Mouse (Mus musculus): ENCODE measurements around the gene Tmem132a. TPM values are rescaled to one million over a fixed set of nuclear protein-coding genes. Genes with fewer than 3 reads are reported as not detected.

Tmem132a gene
- polyA plus RNA-seq, 1 experiment from 2014 or later: 51.5 TPM

GRCm38 (mm10) chr19:10904927-10905727 is 35.4 kb upstream of the Tmem132a start:
- Histone ChIP-seq H3K4me3 (ENCODE audit: low read depth, low read length) (no peak overlapping the region), H3K4me1 (ENCODE audit: control insufficient read depth, insufficient read depth, low read length) (no peaks in the 10 kb centered on the region), H3K4me2 (ENCODE audit: low read depth, low read length) (no peak overlapping the region), H3K9me3 (replicated peaks; ENCODE audit: control insufficient read depth, low read length) (no peaks in the 10 kb centered on the region), H3K27me3 (ENCODE audit: control insufficient read depth, insufficient read depth, low read length) (no peaks in the 10 kb centered on the region), H3K27ac (replicated peaks; ENCODE audit: low read depth, low read length) (no peak overlapping the region), H3K9ac (replicated peaks; ENCODE audit: low read length) (no peak overlapping the region), H3K36me3 (replicated peaks; ENCODE audit: control insufficient read depth, insufficient read depth, low read depth, low read length) (peaks cover 24% of the 10 kb centered on the region)
- ATAC-seq (replicated peaks; ENCODE audit: insufficient number of reproducible peaks, low FRiP score, low TSS enrichment, low read depth) (no peak), DNase-seq (ENCODE audit: low spot score) (peak; percentile 29)
- 70% methylated on average over 7 of the region's 7 CpGs for WGBS

- H3K36me3 ChIP-seq (replicated peaks; ENCODE audit: control insufficient read depth, insufficient read depth, low read depth, low read length): peaks cover 24% of the 10 kb centered on the region
- no peak for DNase-seq (ENCODE audit: low spot score)
- no peak for ATAC-seq (replicated peaks; ENCODE audit: insufficient number of reproducible peaks, low FRiP score, low TSS enrichment, low read depth)
- no peaks in the 10 kb centered on the region for H3K4me1 ChIP-seq (ENCODE audit: control insufficient read depth, insufficient read depth, low read length)
- WGBS: 92% methylated on average over 5 of the region's 5 CpGs
- H3K9ac ChIP-seq (replicated peaks; ENCODE audit: low read length): no peak overlapping the region
- no peaks in the 10 kb centered on the region for H3K9me3 ChIP-seq (replicated peaks; ENCODE audit: control insufficient read depth, low read length)
- H3K27me3 ChIP-seq (ENCODE audit: control insufficient read depth, insufficient read depth, low read length): no peaks in the 10 kb centered on the region
- H3K4me2 ChIP-seq (ENCODE audit: low read depth, low read length): no peak overlapping the region
- no peak overlapping the region for H3K27ac ChIP-seq (replicated peaks; ENCODE audit: low read depth, low read length)
- H3K4me3 ChIP-seq (ENCODE audit: low read depth, low read length): no peak overlapping the region
Measured at GRCm38 (mm10) chr19:10904512-10904911, 34.8 kb upstream of the Tmem132a start.

GRCm38 (mm10) chr19:10901046-10901445 is 31.3 kb upstream of the Tmem132a start:
- H3K27me3 ChIP-seq (ENCODE audit: control insufficient read depth, insufficient read depth, low read length): no peaks in the 10 kb centered on the region
- H3K4me2 ChIP-seq (ENCODE audit: low read depth, low read length): no peak overlapping the region
- H3K4me3 ChIP-seq (ENCODE audit: low read depth, low read length): no peak overlapping the region
- 96% methylated on average over 5 of the region's 5 CpGs for WGBS
- peaks cover 23% of the 10 kb centered on the region for H3K36me3 ChIP-seq (replicated peaks; ENCODE audit: control insufficient read depth, insufficient read depth, low read depth, low read length)
- H3K4me1 ChIP-seq (ENCODE audit: control insufficient read depth, insufficient read depth, low read length): no peaks in the 10 kb centered on the region
- no peak overlapping the region for H3K9ac ChIP-seq (replicated peaks; ENCODE audit: low read length)
- H3K9me3 ChIP-seq (replicated peaks; ENCODE audit: control insufficient read depth, low read length): no peaks in the 10 kb centered on the region
- DNase-seq (ENCODE audit: low spot score) (no peak), ATAC-seq (replicated peaks; ENCODE audit: insufficient number of reproducible peaks, low FRiP score, low TSS enrichment, low read depth) (no peak)
- no peak overlapping the region for H3K27ac ChIP-seq (replicated peaks; ENCODE audit: low read depth, low read length)

- no peak overlapping the region for H3K9ac ChIP-seq (replicated peaks; ENCODE audit: low read length)
- H3K36me3 ChIP-seq (replicated peaks; ENCODE audit: control insufficient read depth, insufficient read depth, low read depth, low read length): peaks cover 19% of the 10 kb centered on the region
- no peaks in the 10 kb centered on the region for H3K27me3 ChIP-seq (ENCODE audit: control insufficient read depth, insufficient read depth, low read length)
- no peaks in the 10 kb centered on the region for H3K9me3 ChIP-seq (replicated peaks; ENCODE audit: control insufficient read depth, low read length)
- H3K4me3 ChIP-seq (ENCODE audit: low read depth, low read length): no peak overlapping the region
- no peak overlapping the region for H3K27ac ChIP-seq (replicated peaks; ENCODE audit: low read depth, low read length)
- ATAC-seq (replicated peaks; ENCODE audit: insufficient number of reproducible peaks, low FRiP score, low TSS enrichment, low read depth): no peak
- WGBS: 88% methylated on average over 6 of the region's 6 CpGs
- no peak for DNase-seq (ENCODE audit: low spot score)
- no peak overlapping the region for H3K4me2 ChIP-seq (ENCODE audit: low read depth, low read length)
- H3K4me1 ChIP-seq (ENCODE audit: control insufficient read depth, insufficient read depth, low read length): no peaks in the 10 kb centered on the region
Measured at GRCm38 (mm10) chr19:10900315-10900714, 30.6 kb upstream of the Tmem132a start.

GRCm38 (mm10) chr19:10897491-10897890 is 27.8 kb upstream of the Tmem132a start:
- Histone ChIP-seq H3K36me3 (replicated peaks; ENCODE audit: control insufficient read depth, insufficient read depth, low read depth, low read length) (peaks cover 10% of the 10 kb centered on the region), H3K4me2 (ENCODE audit: low read depth, low read length) (no peak overlapping the region), H3K27ac (replicated peaks; ENCODE audit: low read depth, low read length) (no peak overlapping the region), H3K4me3 (ENCODE audit: low read depth, low read length) (no peak overlapping the region), H3K9me3 (replicated peaks; ENCODE audit: control insufficient read depth, low read length) (no peaks in the 10 kb centered on the region), H3K9ac (replicated peaks; ENCODE audit: low read length) (no peak overlapping the region), H3K27me3 (ENCODE audit: control insufficient read depth, insufficient read depth, low read length) (no peaks in the 10 kb centered on the region), H3K4me1 (ENCODE audit: control insufficient read depth, insufficient read depth, low read length) (no peaks in the 10 kb centered on the region)
- no peak for ATAC-seq (replicated peaks; ENCODE audit: insufficient number of reproducible peaks, low FRiP score, low TSS enrichment, low read depth)
- no peak for DNase-seq (ENCODE audit: low spot score)
- 88% methylated on average over 8 of the region's 8 CpGs for WGBS

GRCm38 (mm10) chr19:10896849-10897248 is 27.1 kb upstream of the Tmem132a start:
- WGBS: 84% methylated on average over 7 of the region's 7 CpGs
- H3K27me3 ChIP-seq (ENCODE audit: control insufficient read depth, insufficient read depth, low read length): no peaks in the 10 kb centered on the region
- DNase-seq (ENCODE audit: low spot score) (no peak), ATAC-seq (replicated peaks; ENCODE audit: insufficient number of reproducible peaks, low FRiP score, low TSS enrichment, low read depth) (no peak)
- no peak overlapping the region for H3K27ac ChIP-seq (replicated peaks; ENCODE audit: low read depth, low read length)
- no peaks in the 10 kb centered on the region for H3K9me3 ChIP-seq (replicated peaks; ENCODE audit: control insufficient read depth, low read length)
- H3K9ac ChIP-seq (replicated peaks; ENCODE audit: low read length): no peak overlapping the region
- no peaks in the 10 kb centered on the region for H3K4me1 ChIP-seq (ENCODE audit: control insufficient read depth, insufficient read depth, low read length)
- H3K4me2 ChIP-seq (ENCODE audit: low read depth, low read length): no peak overlapping the region
- H3K36me3 ChIP-seq (replicated peaks; ENCODE audit: control insufficient read depth, insufficient read depth, low read depth, low read length): peaks cover 7% of the 10 kb centered on the region
- no peak overlapping the region for H3K4me3 ChIP-seq (ENCODE audit: low read depth, low read length)

GRCm38 (mm10) chr19:10895708-10896107 is 26.0 kb upstream of the Tmem132a start:
- no peaks in the 10 kb centered on the region for H3K27me3 ChIP-seq (ENCODE audit: control insufficient read depth, insufficient read depth, low read length)
- peak overlapping the region; percentile 82 for H3K27ac ChIP-seq (replicated peaks; ENCODE audit: low read depth, low read length)
- peak overlapping the region; percentile 87 for H3K4me3 ChIP-seq (ENCODE audit: low read depth, low read length)
- no peak for ATAC-seq (replicated peaks; ENCODE audit: insufficient number of reproducible peaks, low FRiP score, low TSS enrichment, low read depth)
- H3K4me2 ChIP-seq (ENCODE audit: low read depth, low read length): peak overlapping the region; percentile 68
- H3K36me3 ChIP-seq (replicated peaks; ENCODE audit: control insufficient read depth, insufficient read depth, low read depth, low read length): peaks cover 4% of the 10 kb centered on the region
- WGBS: 2% methylated on average over 16 of the region's 16 CpGs
- H3K4me1 ChIP-seq (ENCODE audit: control insufficient read depth, insufficient read depth, low read length): no peaks in the 10 kb centered on the region
- DNase-seq (ENCODE audit: low spot score): no peak
- H3K9ac ChIP-seq (replicated peaks; ENCODE audit: low read length): peak overlapping the region; percentile 91
- no peaks in the 10 kb centered on the region for H3K9me3 ChIP-seq (replicated peaks; ENCODE audit: control insufficient read depth, low read length)

- no peaks in the 10 kb centered on the region for H3K9me3 ChIP-seq (replicated peaks; ENCODE audit: control insufficient read depth, low read length)
- H3K27ac ChIP-seq (replicated peaks; ENCODE audit: low read depth, low read length): peak within 1 kb of the TSS; percentile 82
- peak within 1 kb of the TSS; percentile 68 for H3K4me2 ChIP-seq (ENCODE audit: low read depth, low read length)
- peak within 1 kb of the TSS; percentile 87 for H3K4me3 ChIP-seq (ENCODE audit: low read depth, low read length)
- peak within 1 kb of the TSS; percentile 91 for H3K9ac ChIP-seq (replicated peaks; ENCODE audit: low read length)
- DNase-seq (ENCODE audit: low spot score): peak; percentile 99
- no peaks in the 10 kb centered on the region for H3K4me1 ChIP-seq (ENCODE audit: control insufficient read depth, insufficient read depth, low read length)
- ATAC-seq (replicated peaks; ENCODE audit: insufficient number of reproducible peaks, low FRiP score, low TSS enrichment, low read depth): peak; percentile 92
- no peaks in the 10 kb centered on the region for H3K27me3 ChIP-seq (ENCODE audit: control insufficient read depth, insufficient read depth, low read length)
- under 1% methylated on average over 43 of the region's 43 CpGs for WGBS
- no peaks in the 10 kb centered on the region; the same call in 1 of the 2 replicates for H3K36me3 ChIP-seq (replicated peaks; ENCODE audit: control insufficient read depth, insufficient read depth, low read depth, low read length)
Measured at GRCm38 (mm10) chr19:10895016-10895528, 25.3 kb upstream of the Tmem132a start, which contains the start of gene Prpf19. Prpf19 (plus strand) TSS chr19:10895231.

Measured in embryonic facial prominence, embryonic 11.5 days (tissue).